Mouse (Mus musculus) ES-Bruce4 (cell line): ENCODE data around the gene C1d. TPM values are rescaled to one million over a fixed set of nuclear protein-coding genes. Genes with fewer than 3 reads are reported as not detected.

Experiments used
- H3K27ac ChIP-seq: 2 replicates; pipeline ENCODE4 v1.5.1; 2012; ENCODE audit warnings: low read length, inconsistent platforms; ENCODE audit not compliant: insufficient read depth
- H3K27me3 ChIP-seq: 2 replicates; pipeline ENCODE4 v1.6.1; 2012; ENCODE audit warnings: mild to moderate bottlenecking, low read length, inconsistent platforms; ENCODE audit not compliant: control insufficient read depth, poor library complexity, insufficient read depth, severe bottlenecking
- H3K36me3 ChIP-seq: 2 replicates; pipeline ENCODE4 v1.6.1; 2012; ENCODE audit warnings: inconsistent platforms, mild to moderate bottlenecking, low read length, moderate library complexity; ENCODE audit not compliant: control insufficient read depth, poor library complexity, insufficient read depth, severe bottlenecking
- H3K4me1 ChIP-seq: one replicate; pipeline ENCODE4 v1.8.1; 2011; ENCODE audit warnings: low read length; ENCODE audit not compliant: control insufficient read depth, insufficient read depth
- H3K4me3 ChIP-seq: 2 replicates; pipeline ENCODE4 v1.5.1; 2011; ENCODE audit warnings: low read depth, mild to moderate bottlenecking, low read length
- H3K9ac ChIP-seq: 2 replicates; pipeline ENCODE4 v1.6.1; 2012; ENCODE audit warnings: low read depth, mild to moderate bottlenecking, inconsistent platforms; ENCODE audit not compliant: poor library complexity, severe bottlenecking
- H3K9me3 ChIP-seq: replicated peaks from 2 replicates; pipeline ENCODE4 v1.6.1; 2012; ENCODE audit warnings: mild to moderate bottlenecking, low read length, inconsistent platforms; ENCODE audit not compliant: control insufficient read depth, poor library complexity, insufficient read depth, severe bottlenecking
- CTCF ChIP-seq: IDR thresholded peaks from one replicate; pipeline ENCODE4 v1.8.1; 2011; ENCODE audit warnings: low read depth, low read length
- EP300 ChIP-seq: IDR thresholded peaks from 2 replicates; pipeline ENCODE4 v1.6.1; 2011; ENCODE audit warnings: low read depth, low read length; ENCODE audit not compliant: insufficient read depth
- POLR2A ChIP-seq: IDR thresholded peaks from one replicate; pipeline ENCODE4 v1.8.1; 2011; ENCODE audit warnings: low read length; ENCODE audit not compliant: insufficient read depth
- polyA plus RNA-seq: library from polyadenylated mRNA; stranded (reverse); fragments of >200 nt; gene quantifications from 2 replicates; pipeline ENCODE4 v1.2.4, GENCODE M21; 2011; ENCODE audit warnings: low read depth; ENCODE audit not compliant: missing spikeins, insufficient read depth, insufficient read length

The C1d gene
- polyA plus RNA-seq, 1 experiment, result 94.3 TPM

DNA sequence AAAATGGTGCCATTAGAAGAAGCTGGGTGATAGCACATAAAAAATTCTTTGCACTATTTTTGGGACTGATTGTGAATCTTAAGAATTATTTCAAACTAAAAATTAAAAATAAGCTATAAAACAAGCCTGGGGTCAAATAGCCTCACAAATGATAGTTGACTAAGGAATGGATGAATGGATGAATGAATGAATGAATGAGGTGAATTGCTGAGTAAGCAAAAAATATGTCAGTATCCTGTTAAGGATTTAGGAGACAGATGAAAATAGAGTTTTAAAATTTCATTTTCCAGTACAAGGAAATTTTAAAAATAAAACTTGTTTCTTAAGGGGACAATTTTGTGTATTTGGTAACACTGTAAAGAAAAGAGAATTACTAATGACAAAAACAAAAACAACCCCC is 50.1 kb downstream of the C1d start:
- no peak overlapping the region for H3K4me3 ChIP-seq
- TF ChIP-seq EP300, result no peak
- TF ChIP-seq POLR2A, result no peak
- TF ChIP-seq CTCF, result no peak
- no peak overlapping the region for H3K27ac ChIP-seq
- H3K9me3 ChIP-seq, result no peaks in the 10 kb centered on the region
- no peaks in the 10 kb centered on the region for H3K36me3 ChIP-seq
- H3K4me1 ChIP-seq, result no peaks in the 10 kb centered on the region
- no peaks in the 10 kb centered on the region for H3K27me3 ChIP-seq
- no peak overlapping the region for H3K9ac ChIP-seq

Other genes starting within 250 kb of the C1d start
- 0.85 and 1.5 TPM in 2 replicates for gene Cnrip1, start 206.0 kb upstream of the C1d start, polyA plus RNA-seq
- gene Plek, start 205.2 kb upstream of the C1d start, polyA plus RNA-seq, result not detected in 2 replicates
- 73.9 and 75.4 TPM in 2 replicates for gene Ppp3r1, start 98.3 kb upstream of the C1d start, polyA plus RNA-seq
- gene Wdr92, start 75.5 kb upstream of the C1d start, polyA plus RNA-seq, result 39.8 and 44.6 TPM in 2 replicates
- 93.5 and 104 TPM in 2 replicates for gene Pno1, start 46.0 kb upstream of the C1d start, polyA plus RNA-seq